Mouse (Mus musculus): ENCODE data around the gene Ctsk. TPM values are rescaled to one million over a fixed set of nuclear protein-coding genes. Genes with fewer than 3 reads are reported as not detected.
"Not testable (repeated sequence)": the region's sequence is repeated elsewhere in the genome, so short reads cannot be mapped to it uniquely, and the experiment has no call there.

Ctsk gene
- polyA plus RNA-seq, 1 experiment from 2014 or later, result 5.2 TPM

- Histone ChIP-seq H3K27me3 (no peaks in the 10 kb centered on the region), H3K36me3 (no peaks in the 10 kb centered on the region), H3K4me3 (no peak overlapping the region), H3K4me2 (no peak overlapping the region), H3K9ac (no peak overlapping the region), H3K27ac (no peak overlapping the region), H3K4me1 (no peaks in the 10 kb centered on the region), H3K9me3 (no peaks in the 10 kb centered on the region)
- no peak for ATAC-seq (ENCODE audit: borderline replicate concordance, extremely low read depth, low FRiP score, low TSS enrichment)
These were observed 27.1 kb downstream of the Ctsk start for GRCm38 (mm10) chr3:95526111-95526510.

GRCm38 (mm10) chr3:95526622-95527211 lies 27.7 kb downstream of the Ctsk start, which contains the start of gene Ctss:
Gene Ctss, plus strand, starts transcription at chr3:95526786.
- Histone ChIP-seq H3K36me3 (no peaks in the 10 kb centered on the region), H3K4me1 (no peaks in the 10 kb centered on the region), H3K4me2 (no peak within 1 kb of the TSS), H3K27me3 (no peaks in the 10 kb centered on the region), H3K9ac (no peak within 1 kb of the TSS), H3K4me3 (no peak within 1 kb of the TSS), H3K9me3 (no peaks in the 10 kb centered on the region), H3K27ac (no peak within 1 kb of the TSS)
- ATAC-seq (ENCODE audit: borderline replicate concordance, extremely low read depth, low FRiP score, low TSS enrichment), result no peak
- WGBS, result 81% methylated on average over 8 of the region's 8 CpGs

- no peak for ATAC-seq (ENCODE audit: borderline replicate concordance, extremely low read depth, low FRiP score, low TSS enrichment)
- Histone ChIP-seq H3K4me3 (no peak overlapping the region), H3K36me3 (no peaks in the 10 kb centered on the region), H3K9me3 (no peaks in the 10 kb centered on the region), H3K4me2 (no peak overlapping the region), H3K9ac (no peak overlapping the region), H3K27ac (no peak overlapping the region), H3K4me1 (no peaks in the 10 kb centered on the region), H3K27me3 (no peaks in the 10 kb centered on the region)
- WGBS, result 77% methylated on average over 6 of the region's 6 CpGs
These were observed 30.8 kb downstream of the Ctsk start for GRCm38 (mm10) chr3:95529814-95530213.

GRCm38 (mm10) chr3:95531025-95531424 lies 32.0 kb downstream of the Ctsk start:
- no peaks in the 10 kb centered on the region for H3K4me1 ChIP-seq
- no peaks in the 10 kb centered on the region for H3K9me3 ChIP-seq
- no peak for ATAC-seq (ENCODE audit: borderline replicate concordance, extremely low read depth, low FRiP score, low TSS enrichment)
- H3K4me2 ChIP-seq, result no peak overlapping the region
- 97% methylated on average over 1 of the region's 1 CpGs for WGBS
- no peak overlapping the region for H3K9ac ChIP-seq
- no peak overlapping the region for H3K4me3 ChIP-seq
- no peaks in the 10 kb centered on the region for H3K36me3 ChIP-seq
- H3K27ac ChIP-seq, result no peak overlapping the region
- H3K27me3 ChIP-seq, result no peaks in the 10 kb centered on the region

- Histone ChIP-seq H3K36me3 (no peaks in the 10 kb centered on the region), H3K27me3 (no peaks in the 10 kb centered on the region), H3K9me3 (no peaks in the 10 kb centered on the region), H3K4me2 (no peak overlapping the region), H3K4me3 (no peak overlapping the region), H3K9ac (no peak overlapping the region), H3K4me1 (no peaks in the 10 kb centered on the region), H3K27ac (no peak overlapping the region)
- no peak for ATAC-seq (ENCODE audit: borderline replicate concordance, extremely low read depth, low FRiP score, low TSS enrichment)
- 80% methylated on average over 5 of the region's 5 CpGs for WGBS
These were observed 34.3 kb downstream of the Ctsk start for GRCm38 (mm10) chr3:95533364-95533763.

- Histone ChIP-seq H3K27ac (no peak overlapping the region), H3K9me3 (no peaks in the 10 kb centered on the region), H3K36me3 (no peaks in the 10 kb centered on the region), H3K4me3 (no peak overlapping the region), H3K9ac (no peak overlapping the region), H3K4me1 (no peaks in the 10 kb centered on the region), H3K27me3 (no peaks in the 10 kb centered on the region), H3K4me2 (no peak overlapping the region)
- no peak for ATAC-seq (ENCODE audit: borderline replicate concordance, extremely low read depth, low FRiP score, low TSS enrichment)
- WGBS, result 63% methylated on average over 1 of the region's 1 CpGs
These were observed 35.9 kb downstream of the Ctsk start for GRCm38 (mm10) chr3:95534927-95535326.

- Histone ChIP-seq H3K4me2 (no peak overlapping the region), H3K27ac (no peak overlapping the region), H3K9ac (no peak overlapping the region), H3K27me3 (no peaks in the 10 kb centered on the region), H3K4me1 (no peaks in the 10 kb centered on the region), H3K9me3 (no peaks in the 10 kb centered on the region), H3K4me3 (no peak overlapping the region), H3K36me3 (no peaks in the 10 kb centered on the region)
- WGBS, result 79% methylated on average over 10 of the region's 10 CpGs
- no peak for ATAC-seq (ENCODE audit: borderline replicate concordance, extremely low read depth, low FRiP score, low TSS enrichment)
These were observed 39.9 kb downstream of the Ctsk start for GRCm38 (mm10) chr3:95538936-95539335.

GRCm38 (mm10) chr3:95539837-95540236 lies 40.8 kb downstream of the Ctsk start:
- no peaks in the 10 kb centered on the region for H3K27me3 ChIP-seq
- H3K9ac ChIP-seq, result no peak overlapping the region
- no peaks in the 10 kb centered on the region for H3K9me3 ChIP-seq
- no peaks in the 10 kb centered on the region for H3K36me3 ChIP-seq
- WGBS, result 94% methylated on average over 4 of the region's 4 CpGs
- no peaks in the 10 kb centered on the region for H3K4me1 ChIP-seq
- no peak overlapping the region for H3K4me3 ChIP-seq
- ATAC-seq (ENCODE audit: borderline replicate concordance, extremely low read depth, low FRiP score, low TSS enrichment), result no peak
- H3K27ac ChIP-seq, result no peak overlapping the region
- H3K4me2 ChIP-seq, result no peak overlapping the region

GRCm38 (mm10) chr3:95541186-95541585 lies 42.1 kb downstream of the Ctsk start:
- not testable (repeated sequence) for H3K27ac ChIP-seq; H3K9me3 ChIP-seq; H3K36me3 ChIP-seq; H3K4me3 ChIP-seq; H3K4me2 ChIP-seq; H3K4me1 ChIP-seq; ATAC-seq (ENCODE audit: borderline replicate concordance, extremely low read depth, low FRiP score, low TSS enrichment); H3K9ac ChIP-seq; H3K27me3 ChIP-seq
- 63% methylated on average over 2 of the region's 2 CpGs for WGBS

GRCm38 (mm10) chr3:95542171-95542570 lies 43.1 kb downstream of the Ctsk start:
- no peak overlapping the region for H3K4me2 ChIP-seq
- H3K36me3 ChIP-seq, result no peaks in the 10 kb centered on the region

GRCm38 (mm10) chr3:95542981-95543380 lies 43.9 kb downstream of the Ctsk start:
- no peak for ATAC-seq (ENCODE audit: borderline replicate concordance, extremely low read depth, low FRiP score, low TSS enrichment)
- WGBS, result 51% methylated on average over 7 of the region's 7 CpGs
- H3K4me3 ChIP-seq, result no peak overlapping the region

More at GRCm38 (mm10) chr3:95542171-95542570, 43.1 kb downstream of the Ctsk start:
- H3K9ac ChIP-seq, result no peak overlapping the region
- no peak overlapping the region for H3K4me3 ChIP-seq
- ATAC-seq (ENCODE audit: borderline replicate concordance, extremely low read depth, low FRiP score, low TSS enrichment), result no peak
- no peaks in the 10 kb centered on the region for H3K27me3 ChIP-seq
- no peaks in the 10 kb centered on the region for H3K9me3 ChIP-seq
- no peaks in the 10 kb centered on the region for H3K4me1 ChIP-seq
- H3K27ac ChIP-seq, result no peak overlapping the region

GRCm38 (mm10) chr3:95550176-95550575 lies 51.1 kb downstream of the Ctsk start:
- Histone ChIP-seq H3K27ac (no peak overlapping the region), H3K4me1 (no peaks in the 10 kb centered on the region), H3K4me2 (no peak overlapping the region), H3K4me3 (no peak overlapping the region), H3K9ac (no peak overlapping the region), H3K36me3 (no peaks in the 10 kb centered on the region), H3K27me3 (no peaks in the 10 kb centered on the region), H3K9me3 (no peaks in the 10 kb centered on the region)
- WGBS, result 83% methylated on average over 1 of the region's 1 CpGs
- ATAC-seq (ENCODE audit: borderline replicate concordance, extremely low read depth, low FRiP score, low TSS enrichment), result no peak

More at GRCm38 (mm10) chr3:95542981-95543380, 43.9 kb downstream of the Ctsk start:
- no peaks in the 10 kb centered on the region for H3K4me1 ChIP-seq
- no peak overlapping the region for H3K4me2 ChIP-seq
- H3K27ac ChIP-seq, result no peak overlapping the region
- H3K27me3 ChIP-seq, result no peaks in the 10 kb centered on the region
- no peak overlapping the region for H3K9ac ChIP-seq
- no peaks in the 10 kb centered on the region for H3K9me3 ChIP-seq
- no peaks in the 10 kb centered on the region for H3K36me3 ChIP-seq

GRCm38 (mm10) chr3:95553986-95554385 lies 54.9 kb downstream of the Ctsk start:
- Histone ChIP-seq H3K27ac (no peak overlapping the region), H3K4me1 (no peaks in the 10 kb centered on the region), H3K4me2 (no peak overlapping the region), H3K4me3 (no peak overlapping the region), H3K27me3 (no peaks in the 10 kb centered on the region), H3K36me3 (no peaks in the 10 kb centered on the region), H3K9me3 (no peaks in the 10 kb centered on the region), H3K9ac (no peak overlapping the region)
- no peak for ATAC-seq (ENCODE audit: borderline replicate concordance, extremely low read depth, low FRiP score, low TSS enrichment)
- 30% methylated on average over 3 of the region's 3 CpGs for WGBS

Measured in lung, embryonic 15.5 days (tissue).